Mouse (Mus musculus) heart, adult 9 months (tissue): Measurements from ENCODE around the gene Gm26602.

Experiments
- DNase-seq, 2 experiments: peaks; one replicate each; pipeline ENCODE4 v3.0.0; 2022; ENCODE audit warnings: low spot score in 2 of 2

The Gm26602 gene

DNA sequence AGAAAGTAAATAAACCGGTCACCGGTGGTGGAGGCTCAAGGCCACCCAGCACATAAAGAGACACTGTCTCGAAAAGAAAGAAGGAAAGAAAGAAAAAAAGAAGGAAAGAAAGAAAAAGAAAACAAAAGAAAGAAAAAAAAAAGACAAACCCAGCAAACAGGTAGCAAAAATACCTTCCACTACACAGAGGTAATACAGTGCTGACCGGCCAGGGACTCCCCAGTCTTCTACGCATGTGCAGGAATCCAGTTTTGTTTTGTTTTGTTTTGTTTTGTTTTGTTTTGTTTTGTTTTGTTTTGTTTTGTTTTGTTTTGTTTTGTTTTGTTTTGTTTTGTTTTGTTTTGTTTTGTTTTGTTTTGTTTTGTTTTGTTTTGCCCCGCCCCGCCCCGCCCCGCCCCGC lies 48.8 kb downstream of the Gm26602 start:
- peak in 1 of 2 experiments; percentile 57 for DNase-seq

DNA sequence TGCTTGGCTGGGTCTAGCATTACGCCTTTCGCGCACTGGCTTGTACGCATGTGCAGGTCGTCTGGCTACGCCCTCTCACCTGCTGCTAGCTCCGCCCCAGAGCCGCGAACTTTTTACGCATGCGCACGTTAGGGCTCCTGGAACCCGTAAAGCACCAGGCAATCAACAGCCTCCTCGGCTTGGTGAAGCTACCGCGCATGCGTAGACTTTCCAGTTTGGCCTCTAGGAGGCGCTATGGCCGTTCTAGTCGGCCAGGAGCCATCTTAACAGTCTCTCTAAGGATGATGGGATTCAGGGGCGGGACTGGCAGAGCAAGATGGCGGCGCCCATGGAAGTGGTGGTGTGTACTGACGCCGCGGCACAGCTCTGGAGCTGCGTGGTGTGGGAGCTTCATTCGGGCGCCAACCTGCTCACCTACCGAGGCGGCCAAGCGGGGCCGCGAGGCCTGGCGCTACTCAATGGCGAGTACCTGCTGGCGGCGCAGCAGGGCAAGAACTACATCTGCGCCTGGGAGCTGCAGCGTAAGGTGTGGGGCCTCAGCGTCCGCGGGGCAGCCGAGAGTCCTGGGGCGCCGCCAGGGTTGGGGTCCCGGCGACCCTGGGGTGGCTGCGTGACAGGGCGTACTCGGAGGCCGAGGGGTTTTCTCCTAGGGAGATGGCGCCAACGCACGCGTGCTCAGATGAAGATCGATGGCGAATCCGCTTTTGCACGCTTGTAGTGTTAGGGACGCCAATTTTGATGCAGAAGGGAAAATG lies 49.4 kb downstream of the Gm26602 start, which contains the start of gene Wdr18:
Gene Wdr18, plus strand, starts transcription at position 306 of the 755 bp plus-strand sequence.
- peak; percentile 100 for DNase-seq
